Mouse (Mus musculus) lung, embryonic 14.5 days (tissue): ENCODE results near the gene Zfp882. TPM values are rescaled to one million over a fixed set of nuclear protein-coding genes. Genes with fewer than 3 reads are reported as not detected.
"Not testable (repeated sequence)": the region's sequence is repeated elsewhere in the genome, so short reads cannot be mapped to it uniquely, and the experiment has no call there.

Experiments
- ATAC-seq: fragments of 200-750 bp; cut with Nextera tagmentation; 2 replicates; pipeline ENCODE4 v1.8.0; 2017; ENCODE audit warnings: mild to moderate bottlenecking, moderate TSS enrichment, moderate library complexity; ENCODE audit not compliant: insufficient read depth
- DNase-seq: peaks from one replicate; pipeline ENCODE4 v3.0.0-alpha.2; 2015
- H3K27ac ChIP-seq: fragments of 300-500 bp; sonication (generic); 2 replicates; pipeline ENCODE4 v1.5.1; 2014; ENCODE audit warnings: low read depth, mild to moderate bottlenecking, moderate library complexity
- H3K27me3 ChIP-seq: fragments of 300-500 bp; sonication (generic); 2 replicates; pipeline ENCODE4 v1.6.1; 2014; ENCODE audit warnings: low read length, control low read depth; ENCODE audit not compliant: insufficient read depth
- H3K36me3 ChIP-seq: fragments of 300-500 bp; sonication (generic); 2 replicates; pipeline ENCODE4 v1.6.1; 2014; ENCODE audit warnings: control low read depth; ENCODE audit not compliant: insufficient read depth
- H3K4me1 ChIP-seq: fragments of 300-500 bp; sonication (generic); 2 replicates; pipeline ENCODE4 v1.6.1; 2014; ENCODE audit warnings: antibody characterized with exemption, control low read depth; ENCODE audit not compliant: insufficient read depth
- H3K4me2 ChIP-seq: fragments of 300-500 bp; sonication (generic); 2 replicates; pipeline ENCODE4 v1.6.1; 2014; ENCODE audit warnings: mild to moderate bottlenecking
- H3K4me3 ChIP-seq: fragments of 300-500 bp; sonication (generic); 2 replicates; pipeline ENCODE4 v1.5.1; 2014; ENCODE audit warnings: low read depth, low read length
- H3K9ac ChIP-seq: fragments of 300-500 bp; sonication (generic); 2 replicates; pipeline ENCODE4 v1.6.1; 2014
- H3K9me3 ChIP-seq: fragments of 300-500 bp; sonication (generic); 2 replicates; pipeline ENCODE4 v1.6.1; 2016; ENCODE audit warnings: low read depth, low read length, control low read depth
- CTCF ChIP-seq: IDR thresholded peaks from 2 replicates; pipeline ENCODE4 v1.5.1; 2016; ENCODE audit warnings: antibody characterized with exemption, low read depth
- WGBS: fragments of 180-500 bp; shearing (Covaris S2); extraction: QIAGEN DNeasy Blood & Tissue Kit; methylation state at CpG from one replicate; pipeline ENCODE4 v1.1.7; 2014; 5-methylcytosine and 5-hydroxymethylcytosine counted together
- polyA plus RNA-seq: library from polyadenylated mRNA; unstranded; fragments of >200 nt; fragmentation: Nextera tagmentation; extraction: Ambion mirVana; gene quantifications from 2 replicates; pipeline ENCODE4 v1.2.1, GENCODE M21; 2014

Zfp882 gene
- 5.2 and 5.4 TPM in 2 replicates for polyA plus RNA-seq

DNA sequence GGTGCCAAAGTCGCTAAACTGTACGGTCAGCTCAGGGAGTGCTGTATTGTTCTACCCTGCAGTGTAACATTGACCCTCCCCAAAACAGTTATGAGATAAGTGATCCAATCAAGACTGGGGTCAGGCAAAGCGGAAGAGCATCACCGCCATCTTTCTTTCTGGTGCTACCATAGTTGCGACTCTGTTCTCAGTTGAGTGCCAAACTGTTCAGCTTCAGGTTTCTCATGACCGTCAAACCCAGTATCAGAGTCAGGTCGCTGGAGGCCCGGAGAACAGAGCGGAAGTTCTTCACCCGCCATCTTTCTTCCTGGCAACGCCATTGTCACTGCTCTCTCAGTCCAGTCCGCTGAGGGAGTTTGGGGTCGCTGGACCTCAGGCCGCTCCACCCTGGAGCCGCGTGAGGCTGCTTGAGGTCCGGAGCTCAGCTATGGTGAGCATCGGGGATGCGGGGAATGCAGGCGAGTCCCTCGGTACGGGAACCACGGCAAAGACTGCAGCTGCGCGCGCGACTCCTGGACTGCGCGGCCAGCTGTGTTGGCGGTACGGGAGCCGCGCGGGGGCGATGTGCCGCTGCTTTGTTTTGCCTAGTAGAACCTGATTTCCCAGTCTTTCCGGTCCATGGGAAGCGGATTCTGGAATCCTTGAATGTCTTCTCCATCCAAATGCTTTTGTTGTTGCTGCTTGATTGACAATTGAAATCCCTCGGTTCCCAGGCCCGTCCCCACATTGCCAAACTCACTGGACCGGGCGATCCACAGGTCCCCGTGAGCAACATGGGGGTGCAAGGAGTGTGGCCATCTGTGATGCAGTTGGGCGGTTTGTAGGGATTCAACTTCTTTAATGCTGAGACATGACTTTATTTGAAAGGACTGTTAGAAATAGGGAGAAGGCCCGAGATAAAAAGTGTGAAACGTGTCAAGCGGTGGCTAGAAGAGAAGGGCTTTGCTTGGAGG, at the start of gene Zfp882, which contains the start of gene Zfp617:
Gene Zfp882 (plus strand): TSS at position 300 of the 953 bp plus-strand sequence.
Gene Zfp617 (plus strand): TSS at position 327 of the 953 bp plus-strand sequence.
- WGBS: 4% methylated on average over 47 of the region's 47 CpGs
- peak; percentile 92 for DNase-seq

GRCm38 (mm10) chr8:71861551-71861950, 46.9 kb upstream of the Zfp882 start:
- H3K27ac ChIP-seq, H3K9ac ChIP-seq, H3K4me1 ChIP-seq, H3K9me3 ChIP-seq, ATAC-seq, H3K36me3 ChIP-seq, DNase-seq, H3K4me3 ChIP-seq, H3K27me3 ChIP-seq, H3K4me2 ChIP-seq: not testable (repeated sequence)
- 78% methylated on average over 1 of the region's 1 CpGs for WGBS

More for the DNA sequence above, at the start of gene Zfp882, which contains the start of gene Zfp617:
- peak within 1 kb of the TSS; percentile 97 for H3K27ac ChIP-seq
- no peaks in the 10 kb centered on the region for H3K9me3 ChIP-seq
- ATAC-seq: peak; percentile 96
- H3K27me3 ChIP-seq: no peaks in the 10 kb centered on the region
- H3K36me3 ChIP-seq: peaks cover 3% of the 10 kb centered on the region; the same call in 1 of the 2 replicates
- H3K4me2 ChIP-seq: peak within 1 kb of the TSS; percentile 73
- H3K9ac ChIP-seq: peak within 1 kb of the TSS; percentile 93
- peak within 1 kb of the TSS; percentile 67 for H3K4me3 ChIP-seq
- peak; percentile 74 for TF ChIP-seq CTCF
- H3K4me1 ChIP-seq: no peaks in the 10 kb centered on the region

DNA sequence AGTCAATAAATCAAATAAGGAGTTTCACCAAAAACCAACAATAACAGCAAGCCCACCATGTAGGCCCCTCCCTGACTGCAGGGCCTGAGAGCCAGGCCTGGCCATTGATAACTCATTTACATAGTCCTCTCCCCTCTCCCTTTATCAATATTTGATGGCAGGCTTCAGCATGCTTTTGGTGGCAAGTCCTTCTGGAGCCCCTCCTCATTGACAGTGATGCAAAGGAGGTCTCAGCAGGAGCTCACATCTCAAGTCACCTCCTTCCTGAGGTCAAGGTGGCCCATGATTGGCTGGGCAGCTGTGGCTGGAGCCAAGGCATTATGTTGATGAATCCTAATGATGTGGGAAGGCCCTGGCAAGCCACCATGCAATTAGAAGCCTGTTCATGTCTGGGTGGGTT, 46.4 kb upstream of the Zfp882 start:
- H3K4me1 ChIP-seq, H3K9me3 ChIP-seq, ATAC-seq: not testable (repeated sequence)

DNA sequence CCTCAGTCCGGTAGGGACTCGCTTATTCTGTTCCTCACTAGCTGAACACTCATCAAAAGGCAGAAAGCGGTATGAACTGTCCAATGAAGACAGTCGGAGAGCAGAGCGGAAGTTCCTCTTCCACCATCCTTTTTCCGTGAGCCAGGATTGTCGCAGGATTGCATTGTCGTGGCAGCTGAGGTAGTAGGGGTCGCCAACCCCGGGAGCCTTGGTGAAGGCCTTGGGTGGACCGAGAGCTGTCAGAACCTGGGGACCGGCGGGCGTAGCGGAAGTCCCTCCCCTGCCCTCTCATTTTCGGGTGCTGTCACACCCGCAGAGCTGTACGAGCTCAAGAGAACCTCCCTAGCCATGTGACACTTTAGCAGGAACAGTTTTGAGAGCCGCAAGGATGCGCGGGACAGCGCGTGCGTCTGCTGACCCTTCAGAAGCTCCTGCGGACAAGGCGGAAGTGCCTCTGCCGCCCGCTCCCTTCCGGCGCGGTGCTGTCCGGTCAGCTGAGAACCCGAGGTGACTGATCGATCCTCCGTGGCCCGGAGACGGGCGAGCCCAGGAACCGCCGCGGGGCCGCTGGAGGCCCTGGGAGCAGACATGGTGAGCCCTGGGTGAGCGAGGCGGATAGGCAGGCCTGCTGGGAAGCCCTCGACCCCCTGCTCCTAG, 26.7 kb upstream of the Zfp882 start, which contains the start of gene Zfp709:
Gene Zfp709 (plus strand): TSS at position 402 of the 657 bp plus-strand sequence.
- H3K4me2 ChIP-seq: peak within 1 kb of the TSS; percentile 68
- ATAC-seq (peak; percentile 98), DNase-seq (peak; percentile 86)
- no peaks in the 10 kb centered on the region for H3K4me1 ChIP-seq
- WGBS: 3% methylated on average over 45 of the region's 45 CpGs
- H3K36me3 ChIP-seq: peaks cover 15% of the 10 kb centered on the region
- peak within 1 kb of the TSS; percentile 61 for H3K4me3 ChIP-seq
- H3K27ac ChIP-seq: peak within 1 kb of the TSS; percentile 19; the same call in 1 of the 2 replicates
- no peaks in the 10 kb centered on the region for H3K27me3 ChIP-seq
- H3K9ac ChIP-seq: peak within 1 kb of the TSS; percentile 69
- peaks cover 15% of the 10 kb centered on the region for H3K9me3 ChIP-seq
- TF ChIP-seq CTCF: no peak

More for the DNA sequence above, 46.4 kb upstream of the Zfp882 start:
- DNase-seq, H3K27me3 ChIP-seq, H3K9ac ChIP-seq, H3K4me2 ChIP-seq, H3K27ac ChIP-seq, H3K4me3 ChIP-seq, H3K36me3 ChIP-seq: not testable (repeated sequence)

GRCm38 (mm10) chr8:71900666-71901065, 7.7 kb upstream of the Zfp882 start:
- H3K27me3 ChIP-seq, H3K9me3 ChIP-seq, H3K4me1 ChIP-seq, H3K27ac ChIP-seq, H3K36me3 ChIP-seq, H3K4me2 ChIP-seq, DNase-seq, H3K4me3 ChIP-seq, H3K9ac ChIP-seq: not testable (repeated sequence)
- 44% methylated on average over 11 of the region's 11 CpGs for WGBS
- peak; percentile 49; the same call in 1 of the 2 replicates for ATAC-seq

DNA sequence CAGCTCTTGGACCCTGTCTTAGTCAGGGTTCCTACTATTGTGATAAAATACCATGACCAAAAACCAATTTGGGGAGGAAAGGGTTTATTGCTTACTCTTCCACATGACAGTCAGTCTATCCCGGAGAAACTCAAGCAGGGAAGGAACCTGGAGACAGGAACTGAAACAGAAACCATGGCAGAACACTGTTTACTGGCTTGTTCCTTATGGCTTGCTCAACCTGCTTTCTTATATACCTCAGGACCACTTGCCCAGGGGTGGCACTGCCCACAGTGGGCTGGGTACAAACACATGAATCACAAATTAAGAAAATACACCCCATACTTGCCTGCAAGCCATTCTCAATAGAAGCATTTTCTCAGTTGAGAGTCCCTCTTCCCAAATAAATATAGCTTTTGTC, 5.3 kb upstream of the Zfp882 start:
- not testable (repeated sequence) for H3K27me3 ChIP-seq, H3K27ac ChIP-seq, H3K9me3 ChIP-seq, H3K36me3 ChIP-seq, DNase-seq, H3K9ac ChIP-seq, H3K4me1 ChIP-seq, H3K4me2 ChIP-seq, H3K4me3 ChIP-seq, ATAC-seq
- 65% methylated on average over 1 of the region's 1 CpGs for WGBS

GRCm38 (mm10) chr8:71906809-71907208, 1.6 kb upstream of the Zfp882 start:
- Histone ChIP-seq H3K4me1 (no peaks in the 10 kb centered on the region), H3K27ac (no peak overlapping the region), H3K4me3 (no peak overlapping the region), H3K36me3 (no peaks in the 10 kb centered on the region), H3K9me3 (no peaks in the 10 kb centered on the region), H3K4me2 (no peak overlapping the region), H3K9ac (no peak overlapping the region), H3K27me3 (no peaks in the 10 kb centered on the region)
- no peak for TF ChIP-seq CTCF
- 94% methylated on average over 1 of the region's 1 CpGs for WGBS
- ATAC-seq (no peak), DNase-seq (no peak)
